ENCODE assay signal across 7 mouse cellular contexts in the genomic region with DNA sequence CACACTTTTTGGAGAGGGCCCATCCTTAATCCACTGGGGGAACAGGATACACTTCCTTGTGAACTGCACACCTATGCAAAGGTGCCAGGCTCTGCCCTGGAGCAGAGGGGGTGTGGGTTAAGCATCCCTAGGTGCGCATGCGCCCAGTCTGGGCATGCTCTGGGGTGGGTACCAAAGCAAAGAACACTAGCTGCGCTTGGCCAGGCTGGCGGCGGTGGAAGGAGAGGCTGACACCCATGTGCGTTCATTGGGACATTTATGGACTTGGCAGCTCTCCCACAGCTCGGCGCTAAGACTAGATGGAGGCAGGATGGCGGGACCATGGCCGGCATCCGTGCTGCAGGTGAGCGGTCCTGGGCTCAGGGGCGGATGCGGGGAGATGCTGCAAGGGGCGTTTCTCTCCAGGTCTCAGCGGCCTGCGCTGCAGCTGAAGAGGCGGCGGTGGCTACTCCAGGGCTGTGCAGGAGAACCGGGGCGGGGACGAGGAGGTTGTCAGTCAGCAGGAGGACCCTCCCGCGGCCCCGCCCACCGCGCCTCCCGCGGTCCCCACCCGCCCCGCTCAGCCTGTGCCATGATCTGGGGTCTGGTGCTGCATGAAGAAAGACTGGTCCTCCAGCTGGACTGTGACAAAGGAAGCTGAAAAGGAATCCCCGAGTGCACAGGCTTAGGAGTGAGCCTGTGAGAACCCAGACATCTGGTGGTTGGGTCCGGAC. TPM values are rescaled to one million over a fixed set of nuclear protein-coding genes. Genes with fewer than 3 reads are reported as not detected.
DNase-seq lines count a peak whose midpoint lies in the region; ATAC-seq and TF ChIP-seq lines count a peak whose summit lies in the region.

A gene (plus strand): TSS at position 146 of the 713 bp plus-strand sequence.

- H3K9ac ChIP-seq in hindbrain, embryonic 13.5 days: peak within 1 kb of the TSS; percentile 70
- H3K9ac ChIP-seq in liver, postnatal 0 days (replicated peaks): no peak within 1 kb of the TSS
- no peak within 1 kb of the TSS for H3K9ac ChIP-seq in stomach, embryonic 15.5 days

- no peaks in the 10 kb centered on the region for H3K36me3 ChIP-seq in hindbrain, embryonic 13.5 days
- no peaks in the 10 kb centered on the region for H3K36me3 ChIP-seq in liver, postnatal 0 days (replicated peaks; ENCODE audit: insufficient read depth, low read length)
- H3K36me3 ChIP-seq in stomach, embryonic 15.5 days: no peaks in the 10 kb centered on the region

- peaks cover 52% of the 10 kb centered on the region for H3K27me3 ChIP-seq in hindbrain, embryonic 13.5 days
- H3K27me3 ChIP-seq in liver, postnatal 0 days (ENCODE audit: insufficient read depth, low read length): peaks cover 12% of the 10 kb centered on the region; the same call in 1 of the 2 replicates
- peaks cover 15% of the 10 kb centered on the region for H3K27me3 ChIP-seq in stomach, embryonic 15.5 days (replicated peaks)

- no peaks in the 10 kb centered on the region for H3K9me3 ChIP-seq in hindbrain, embryonic 13.5 days
- H3K9me3 ChIP-seq in liver, postnatal 0 days (ENCODE audit: low read length): no peaks in the 10 kb centered on the region
- H3K9me3 ChIP-seq in stomach, embryonic 15.5 days: no peaks in the 10 kb centered on the region

- 3% methylated on average over 33 of the region's 33 CpGs for WGBS in hindbrain, embryonic 13.5 days
- 5% methylated on average over 33 of the region's 33 CpGs for WGBS in liver, postnatal 0 days (ENCODE audit: insufficient replicate concordance)
- 4% methylated on average over 33 of the region's 33 CpGs for WGBS in stomach, embryonic 15.5 days

- no peak for TF ChIP-seq EP300 in liver, postnatal 0 days (IDR thresholded peaks at IDR 0.05; ENCODE audit: low read depth)

- H3K4me3 ChIP-seq in hindbrain, embryonic 13.5 days: peak within 1 kb of the TSS; percentile 38
- no peak within 1 kb of the TSS for H3K4me3 ChIP-seq in liver, postnatal 0 days (ENCODE audit: low read depth, low read length)
- H3K4me3 ChIP-seq in stomach, embryonic 15.5 days (replicated peaks): peak within 1 kb of the TSS; percentile 20

- ATAC-seq in hindbrain, embryonic 13.5 days (ENCODE audit: low FRiP score): peak; percentile 88
- ATAC-seq in liver, postnatal 0 days: peak; percentile 23; the same call in 1 of the 2 replicates
- peak; percentile 53 for ATAC-seq in stomach, embryonic 15.5 days (ENCODE audit: insufficient read depth, low FRiP score, low read depth)

- peak within 1 kb of the TSS; percentile 71; the same call in 1 of the 2 replicates for H3K27ac ChIP-seq in hindbrain, embryonic 13.5 days
- H3K27ac ChIP-seq in liver, postnatal 0 days (ENCODE audit: low read depth): no peak within 1 kb of the TSS
- no peak within 1 kb of the TSS for H3K27ac ChIP-seq in stomach, embryonic 15.5 days

- peak within 1 kb of the TSS; percentile 55 for H3K4me2 ChIP-seq in hindbrain, embryonic 13.5 days
- H3K4me2 ChIP-seq in liver, postnatal 0 days (ENCODE audit: low read depth, low read length): 0 out of 2 replicates have a peak within 1 kb of the TSS, but pooled peaks have one; percentile 7
- H3K4me2 ChIP-seq in stomach, embryonic 15.5 days: peak within 1 kb of the TSS; percentile 49

- H3K4me1 ChIP-seq in hindbrain, embryonic 13.5 days (replicated peaks): 0 out of 2 replicates have a peak, but pooled peaks cover 5% of the 10 kb centered on the region
- 0 out of 2 replicates have a peak, but pooled peaks cover 2% of the 10 kb centered on the region for H3K4me1 ChIP-seq in liver, postnatal 0 days (ENCODE audit: insufficient read depth)
- peaks cover 10% of the 10 kb centered on the region for H3K4me1 ChIP-seq in stomach, embryonic 15.5 days

- no peak for TF ChIP-seq CTCF in liver, postnatal 0 days (IDR thresholded peaks at IDR 0.05; ENCODE audit: low read depth)

- peak; percentile 20 to 41 for DNase-seq in layer of hippocampus, postnatal 14 days (ENCODE audit: low spot score in 2 of 2)
- no peak for DNase-seq in layer of hippocampus, adult 11-12 months (ENCODE audit: low spot score)
- peak; percentile 64 for DNase-seq in embryo, embryonic 11 days
- DNase-seq in liver, postnatal 0 days: no peak
- DNase-seq in B cell, adult 2 months: no peak

RNA-seq across cellular contexts. Expression of the gene that starts here (rescaled TPM):
- total RNA-seq in layer of hippocampus, postnatal 14 days (2021): 1 to 10 TPM; 3.0 to 3.3 TPM
- 7.6 and 9.3 TPM in 2 replicates for polyA plus RNA-seq in hindbrain, embryonic 13.5 days (2015; fragmentation: Nextera tagmentation; extraction: Ambion mirVana)
- 0.18 and 0.19 TPM in 2 replicates for polyA plus RNA-seq in liver, postnatal 0 days (2015; fragmentation: Nextera tagmentation; extraction: Ambion mirVana)
- polyA plus RNA-seq in stomach, embryonic 15.5 days (2015; fragmentation: Nextera tagmentation; extraction: Ambion mirVana): 0.39 TPM in 1 of 2 replicates, not detected in the other

Comparison
In these comparisons a context has a peak if more than half of its experiments do, and no peak if none do; other contexts are left out.
1. DNase-seq: peak in layer of hippocampus, postnatal 14 days (2 of 2) and embryo, embryonic 11 days (single experiment); none in layer of hippocampus, adult 11-12 months (single experiment), liver, postnatal 0 days (single experiment) and B cell, adult 2 months (0 of 2).
2. Peak in ATAC-seq and H3K4me2 ChIP-seq in liver, postnatal 0 days; RNA of the gene not detected or under 1 TPM.
3. Peak in ATAC-seq, H3K4me3 ChIP-seq and H3K4me2 ChIP-seq in stomach, embryonic 15.5 days; RNA of the gene not detected or under 1 TPM.
4. ATAC-seq: peak in every context shown above with its lines; median percentile 88 in hindbrain, embryonic 13.5 days; 53 in stomach, embryonic 15.5 days; 23 in liver, postnatal 0 days.
5. Peak in every context shown above with its lines, with median percentiles within 50 percentile points of each other: H3K4me2 ChIP-seq.